Mouse (Mus musculus): Measurements from ENCODE around the gene Meaf6.

Meaf6 gene

DNA sequence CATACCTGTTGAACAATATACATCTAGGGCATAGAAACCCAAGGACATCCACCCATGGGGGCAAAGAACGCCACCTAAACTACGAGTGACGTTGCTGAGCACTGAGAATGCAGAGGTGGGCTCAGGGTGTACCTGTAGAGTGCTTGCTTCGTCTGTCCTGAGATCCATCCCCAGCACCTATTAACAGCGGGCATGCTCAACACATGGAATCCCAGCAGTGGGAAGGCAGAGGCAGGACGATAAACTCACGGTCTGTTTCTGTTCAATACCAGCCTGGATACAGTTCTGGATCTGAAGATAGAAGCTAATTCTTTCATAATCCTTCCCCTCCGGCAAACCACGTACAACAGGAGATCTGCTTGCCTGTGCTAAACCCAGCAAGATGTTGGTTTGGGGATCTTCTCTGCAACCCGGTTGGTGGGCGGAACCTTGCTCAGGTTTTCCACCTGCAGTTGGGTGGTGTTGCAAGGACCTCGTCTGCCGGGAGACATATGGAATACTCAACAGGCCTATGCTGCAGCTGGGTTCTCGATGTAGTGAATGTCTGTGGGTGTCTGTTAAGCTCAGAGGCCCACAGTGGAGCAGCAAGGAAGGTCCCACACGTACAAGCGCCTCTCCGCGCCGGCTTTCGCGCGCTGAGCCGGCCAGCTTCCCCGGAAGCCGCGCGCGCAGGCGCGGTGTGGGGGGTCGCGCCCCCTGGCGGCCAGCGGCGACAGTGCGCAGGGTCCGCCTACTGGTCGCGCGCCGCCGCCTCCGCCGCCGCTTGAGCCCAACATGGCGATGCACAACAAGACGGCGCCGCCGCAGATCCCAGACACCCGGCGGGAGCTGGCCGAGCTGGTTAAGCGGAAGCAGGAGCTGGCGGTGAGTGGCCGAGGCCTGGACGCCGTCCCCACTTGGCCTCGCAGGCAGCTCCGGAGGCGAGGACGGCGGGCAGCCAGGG lies at the start of gene Meaf6:
Gene Meaf6 (plus strand): TSS at position 732 of the 943 bp plus-strand sequence.
- ATAC-seq (ENCODE audit: insufficient number of reproducible peaks, low FRiP score, low TSS enrichment), result peak; percentile 92

DNA sequence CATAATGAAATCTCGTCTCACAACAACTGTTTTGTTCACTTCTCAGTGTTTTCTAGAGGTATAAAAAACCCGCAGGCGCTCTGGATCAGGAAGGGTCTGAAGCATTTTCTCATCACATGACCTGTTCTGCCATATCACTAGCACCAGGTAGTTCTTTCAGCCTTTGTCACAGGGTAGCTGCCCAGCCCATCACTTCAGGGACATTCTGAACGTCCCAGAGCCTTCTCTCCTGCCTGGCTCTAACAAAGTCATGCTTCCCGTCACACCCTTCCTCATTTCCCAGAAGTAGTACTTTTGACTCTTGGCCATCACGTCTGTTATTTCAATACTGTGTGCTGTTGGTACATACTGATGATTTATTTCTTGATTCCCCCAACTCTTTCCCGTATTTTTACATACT lies 40.5 kb upstream of the Meaf6 start:
- ATAC-seq (ENCODE audit: insufficient number of reproducible peaks, low FRiP score, low TSS enrichment), result no peak

DNA sequence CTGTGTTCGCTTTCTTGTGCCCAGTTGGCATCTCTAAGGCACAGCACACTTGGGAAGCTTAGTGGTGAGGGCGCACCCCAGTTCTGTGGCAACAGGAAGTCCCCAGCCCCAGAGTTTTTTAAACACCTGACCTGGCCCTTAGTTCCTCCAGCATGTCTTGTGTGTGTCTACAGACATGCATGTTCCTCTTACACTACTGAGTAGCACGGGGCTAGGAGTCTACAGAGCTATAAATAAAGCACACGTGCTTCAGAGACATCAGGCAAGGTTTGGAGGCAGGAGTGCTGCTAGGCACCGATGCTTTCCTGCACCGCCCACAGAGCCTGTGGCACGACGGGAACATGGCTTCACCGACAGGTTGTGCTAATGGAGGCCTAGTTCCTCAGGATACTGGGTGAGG lies 29.5 kb upstream of the Meaf6 start:
- ATAC-seq (ENCODE audit: insufficient number of reproducible peaks, low FRiP score, low TSS enrichment), result no peak

DNA sequence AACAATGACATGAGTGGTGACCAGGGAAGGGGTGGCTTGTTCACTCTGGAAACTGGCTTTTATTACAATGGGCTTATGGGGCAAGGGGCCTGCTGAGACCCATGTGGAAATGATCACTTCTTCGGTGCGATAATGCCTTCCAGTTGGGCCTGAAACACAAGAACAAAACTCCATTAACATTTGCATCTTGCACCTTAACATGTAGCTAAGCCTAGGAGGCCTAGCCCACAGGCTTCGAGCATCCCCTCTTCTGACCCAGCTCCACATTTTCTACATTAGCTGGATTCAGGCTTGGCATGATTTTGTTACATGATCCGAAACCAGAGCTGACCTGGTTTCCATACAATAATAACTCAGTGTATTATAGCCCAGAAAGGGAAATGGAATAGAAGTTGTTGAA lies 28.5 kb upstream of the Meaf6 start:
- no peak for ATAC-seq (ENCODE audit: insufficient number of reproducible peaks, low FRiP score, low TSS enrichment)

DNA sequence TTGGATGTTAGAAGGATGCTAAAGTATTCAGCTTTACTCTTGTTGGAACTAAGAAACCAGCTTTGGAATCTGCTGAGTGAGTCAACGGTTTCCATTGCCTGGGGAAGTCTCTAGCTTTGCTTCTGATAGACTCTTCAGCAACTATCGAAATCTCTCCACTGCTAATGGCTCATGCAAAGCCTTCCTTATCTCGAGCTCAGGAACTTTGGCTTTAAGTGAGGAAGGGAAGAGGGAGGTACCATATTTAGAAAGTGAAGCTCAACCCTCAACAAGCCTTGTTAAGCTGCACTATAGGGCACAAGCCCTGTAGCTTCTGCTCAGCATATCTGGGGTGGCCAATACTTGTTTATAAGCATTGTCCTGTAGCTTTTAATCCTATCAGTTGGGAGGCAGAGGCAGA lies 27.7 kb upstream of the Meaf6 start:
- ATAC-seq (ENCODE audit: insufficient number of reproducible peaks, low FRiP score, low TSS enrichment), result no peak

DNA sequence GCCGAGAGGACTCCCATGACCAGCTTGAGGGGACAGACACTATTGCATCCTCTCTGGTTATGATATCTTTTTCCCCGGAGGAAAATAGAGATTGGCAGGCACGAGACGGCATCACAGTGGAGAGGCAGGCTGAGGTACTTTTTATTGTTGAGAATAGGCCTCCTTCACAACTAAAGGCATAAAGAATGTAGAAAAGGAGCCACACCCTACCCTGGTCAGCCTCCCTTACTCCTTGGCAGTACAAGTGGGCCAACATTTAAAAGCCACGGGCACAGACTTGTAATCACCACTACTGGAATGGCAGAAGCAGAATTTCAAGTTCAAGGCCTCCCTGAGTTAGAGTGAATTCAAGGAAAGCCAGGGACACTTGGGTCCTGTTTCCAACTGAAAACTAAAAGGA lies 26.9 kb upstream of the Meaf6 start:
- ATAC-seq (ENCODE audit: insufficient number of reproducible peaks, low FRiP score, low TSS enrichment), result no peak

DNA sequence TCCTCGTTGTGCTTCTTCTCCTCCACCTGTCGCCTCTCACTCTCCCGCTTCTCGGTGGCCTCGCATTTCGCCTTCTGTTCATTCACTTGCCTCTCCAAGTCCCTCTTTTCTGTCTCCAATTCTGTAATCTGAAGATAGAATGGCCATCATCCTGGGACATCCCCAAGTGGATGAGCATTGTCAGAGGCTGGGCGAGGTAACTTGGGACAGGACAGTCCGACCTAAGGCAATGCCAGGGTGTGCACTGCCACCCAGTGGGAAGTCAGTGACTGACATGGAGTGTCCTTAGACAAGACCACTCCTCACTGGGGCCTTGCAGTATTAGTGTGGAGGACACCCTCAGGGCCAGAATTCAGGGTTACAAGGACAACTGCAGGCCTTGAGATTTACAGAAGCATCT lies 25.9 kb upstream of the Meaf6 start:
- ATAC-seq (ENCODE audit: insufficient number of reproducible peaks, low FRiP score, low TSS enrichment), result no peak

DNA sequence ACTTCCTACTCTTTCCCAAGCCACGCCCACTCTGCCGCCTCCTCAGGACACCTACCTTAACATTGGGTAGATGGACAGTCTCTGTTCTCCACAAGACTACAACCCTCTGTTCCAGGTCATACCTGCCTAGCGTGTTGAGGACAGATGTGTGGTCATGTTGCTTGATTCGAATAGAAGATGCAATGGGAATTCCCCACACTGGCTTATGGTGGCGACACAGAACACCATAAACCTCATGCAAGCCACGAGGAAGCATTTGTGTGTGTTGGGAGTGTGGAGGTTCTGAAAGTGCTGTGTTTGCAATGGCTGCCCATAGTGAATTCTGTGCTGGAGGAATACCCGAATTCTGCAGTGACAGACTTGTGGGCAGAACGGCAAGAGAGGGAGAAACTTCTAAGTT lies 21.1 kb upstream of the Meaf6 start:
- no peak for ATAC-seq (ENCODE audit: insufficient number of reproducible peaks, low FRiP score, low TSS enrichment)

DNA sequence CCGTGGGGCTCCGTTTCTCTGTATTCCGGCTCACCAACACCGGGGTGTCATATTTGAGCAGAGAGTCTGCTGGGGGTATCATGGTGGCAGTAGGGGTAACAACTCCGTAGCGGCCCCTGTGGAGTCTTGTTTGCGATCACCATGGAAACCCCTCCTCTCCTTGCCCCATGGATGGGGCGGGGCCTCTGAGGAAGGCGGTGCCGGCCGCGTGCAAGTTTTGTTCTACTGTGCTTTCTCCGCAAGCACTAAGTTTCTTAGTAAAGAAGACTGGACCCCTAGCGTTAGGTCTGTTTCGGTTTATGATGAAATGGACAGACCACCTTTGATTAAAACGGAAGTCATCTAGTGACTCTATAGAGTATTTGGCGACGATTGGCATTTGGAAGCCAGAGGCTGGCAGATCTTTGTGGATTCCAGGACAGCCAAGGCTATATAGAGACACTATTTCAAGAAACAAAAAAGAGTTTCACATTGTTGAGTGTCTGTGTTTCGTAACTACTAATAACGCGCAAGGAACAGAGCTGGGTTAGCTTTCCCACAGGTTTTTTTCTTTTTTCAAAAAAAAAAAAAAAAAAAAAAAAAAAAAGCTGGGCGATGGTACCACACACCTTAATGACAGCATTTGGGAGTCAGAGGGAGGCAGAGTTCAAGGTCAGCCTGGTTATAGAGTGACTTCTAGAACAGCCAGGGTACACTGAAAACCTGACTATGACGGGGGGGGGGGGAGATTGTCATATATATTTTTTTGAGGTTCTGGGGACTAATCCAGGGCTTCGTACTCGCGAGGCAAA lies 19.2 kb upstream of the Meaf6 start, which contains the start of gene Dnali1:
Gene Dnali1 (minus strand): TSS at position 187 of the 791 bp plus-strand sequence.
- no peak for ATAC-seq (ENCODE audit: insufficient number of reproducible peaks, low FRiP score, low TSS enrichment)

DNA sequence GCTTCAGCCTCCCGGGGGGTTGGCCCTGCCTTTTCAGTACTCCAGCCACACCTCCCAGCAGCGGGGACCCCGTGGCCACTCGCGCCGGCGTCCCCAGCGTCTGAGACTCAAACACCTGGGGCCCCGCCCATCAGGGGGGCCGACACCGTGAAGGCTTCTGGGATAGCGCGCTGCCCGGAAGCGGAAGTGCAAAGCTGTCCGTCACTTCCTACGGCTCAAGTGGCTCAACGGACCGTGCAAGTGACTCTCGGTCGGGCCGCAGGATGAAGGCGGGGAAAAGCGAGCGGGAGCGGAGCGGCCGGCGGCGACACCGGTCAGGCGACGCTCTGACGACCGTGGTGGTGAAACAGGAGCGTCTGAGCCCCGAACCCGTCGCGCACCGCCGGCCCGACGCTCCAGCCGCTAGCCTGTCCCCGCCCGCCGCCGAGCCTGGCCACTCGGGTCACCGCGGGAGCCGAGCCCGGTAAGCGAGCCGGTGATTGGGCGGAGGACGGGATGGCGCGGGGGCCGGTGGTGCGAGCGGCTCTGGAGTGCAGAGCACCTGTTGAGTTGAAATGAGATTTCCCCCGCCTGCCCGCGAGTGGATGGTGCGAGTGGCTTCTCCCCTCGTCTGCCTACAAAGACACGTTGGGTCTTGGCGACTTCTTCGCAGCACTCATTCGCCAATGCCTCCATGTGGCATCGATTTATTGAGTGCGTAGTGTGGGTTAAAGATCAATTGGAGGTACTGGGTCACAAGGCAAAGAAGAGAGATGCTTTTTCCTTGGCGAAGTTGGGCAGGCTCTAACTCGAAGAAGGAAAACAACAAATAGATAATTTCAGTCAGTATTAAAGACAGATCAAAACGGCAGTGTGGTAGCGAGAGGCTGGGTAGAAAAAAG lies 18.2 kb upstream of the Meaf6 start, which contains the start of gene Snip1:
Gene Snip1 (plus strand): TSS at position 183 of the 881 bp plus-strand sequence.
- peak; percentile 92 for ATAC-seq (ENCODE audit: insufficient number of reproducible peaks, low FRiP score, low TSS enrichment)

DNA sequence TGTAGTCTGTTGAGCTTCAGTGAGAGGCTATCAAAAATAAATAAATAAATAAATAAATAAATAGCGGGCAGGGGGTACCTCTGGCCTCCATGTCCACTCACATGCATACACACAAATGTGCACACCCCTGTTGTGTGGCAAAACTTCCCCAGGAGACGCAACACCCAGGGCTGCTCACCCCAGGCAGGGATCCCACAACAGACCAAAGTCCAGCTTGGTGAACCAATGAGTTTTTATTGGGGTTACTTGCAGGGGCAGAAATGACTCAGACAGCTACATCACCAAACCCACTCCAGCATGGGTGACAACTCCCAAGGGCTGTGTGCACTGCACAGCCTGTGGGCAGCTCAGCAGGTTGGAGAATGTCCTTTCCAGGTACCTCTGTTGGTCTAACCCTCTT lies 7.2 kb upstream of the Meaf6 start:
- no peak for ATAC-seq (ENCODE audit: insufficient number of reproducible peaks, low FRiP score, low TSS enrichment)

DNA sequence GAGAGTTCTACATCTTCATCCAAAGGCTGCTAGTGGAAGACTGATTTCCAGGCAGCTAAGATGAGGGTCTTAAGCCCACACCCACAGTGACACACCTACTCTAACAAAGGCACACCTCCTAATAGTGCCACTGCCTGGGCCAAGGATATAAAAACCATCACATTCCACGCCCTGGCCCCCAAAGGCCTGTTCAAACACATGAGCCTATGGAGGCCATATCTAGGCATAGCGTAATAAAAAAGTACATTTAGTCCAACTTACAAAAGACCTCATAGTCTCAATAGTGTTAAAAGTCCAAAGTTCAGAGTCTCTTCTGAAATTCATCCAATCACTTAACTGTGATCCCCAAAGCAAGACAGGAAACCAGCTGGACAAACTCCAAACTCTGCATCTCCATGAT lies 6.2 kb upstream of the Meaf6 start:
- ATAC-seq (ENCODE audit: insufficient number of reproducible peaks, low FRiP score, low TSS enrichment), result no peak

DNA sequence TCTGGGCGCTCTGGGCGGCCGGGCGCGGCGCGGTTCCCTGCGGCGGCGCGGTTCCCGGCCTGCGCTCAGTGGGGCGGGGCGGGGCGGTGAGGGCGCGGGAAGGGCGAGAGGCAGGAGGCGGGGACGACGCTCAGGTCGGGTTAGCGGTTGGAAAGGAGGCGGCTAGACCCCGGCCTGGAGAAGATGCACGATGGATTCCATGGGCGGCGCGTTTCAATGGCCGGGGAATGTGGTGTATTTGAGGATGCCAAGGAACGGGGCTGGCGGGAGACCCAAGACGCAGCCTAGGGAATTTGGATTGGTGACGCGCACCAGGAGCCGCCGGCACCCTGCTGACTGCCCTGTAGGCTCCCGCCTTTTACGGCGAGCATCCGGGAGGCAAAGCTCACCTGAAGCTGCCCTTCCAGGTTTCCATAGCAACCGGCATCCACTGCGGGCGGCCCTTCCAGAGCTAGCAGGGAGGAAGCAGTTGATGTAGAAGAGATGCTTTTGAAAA lies 460 bp downstream of the Meaf6 start:
- peak; percentile 82 for ATAC-seq (ENCODE audit: insufficient number of reproducible peaks, low FRiP score, low TSS enrichment)

DNA sequence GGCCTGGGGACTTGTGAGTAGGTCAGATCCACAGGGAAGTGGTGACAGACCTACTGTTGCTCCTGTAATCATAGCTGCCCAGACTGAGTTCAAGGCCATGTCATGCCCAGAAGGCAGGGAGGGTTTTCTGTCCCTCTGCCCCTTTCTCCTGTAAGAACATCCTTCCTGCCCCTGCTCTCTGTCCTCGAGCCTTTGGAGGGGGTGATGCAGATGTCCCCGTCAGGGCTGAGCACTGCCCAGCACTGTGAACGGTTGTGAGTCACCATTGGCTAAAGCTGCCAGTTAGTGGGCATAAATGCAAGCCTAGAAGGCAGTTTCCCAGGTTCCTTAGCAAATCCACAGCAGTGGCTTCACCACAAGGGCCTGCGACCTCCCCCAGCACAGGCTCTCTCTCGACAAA lies 8.1 kb downstream of the Meaf6 start:
- ATAC-seq (ENCODE audit: insufficient number of reproducible peaks, low FRiP score, low TSS enrichment), result no peak

DNA sequence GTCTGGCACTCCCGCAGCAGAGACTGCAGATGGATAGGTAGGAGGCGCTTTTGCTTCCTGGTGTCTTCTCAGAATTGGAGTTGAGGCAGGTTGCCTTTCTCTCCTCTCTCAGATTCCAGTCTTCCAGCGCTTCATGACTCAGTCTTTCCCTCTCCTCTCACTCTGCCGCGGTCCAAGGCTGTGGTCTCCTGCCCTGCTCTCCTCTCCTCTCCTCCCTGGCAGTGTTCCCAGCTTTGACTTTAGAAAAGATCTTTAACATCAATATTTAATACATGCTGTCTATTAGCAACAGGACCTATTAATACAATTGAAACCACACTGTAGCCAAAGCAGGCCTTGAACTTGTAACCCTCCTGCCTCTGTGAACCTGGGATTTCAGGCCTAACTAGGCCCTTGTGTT lies 11.1 kb downstream of the Meaf6 start:
- ATAC-seq (ENCODE audit: insufficient number of reproducible peaks, low FRiP score, low TSS enrichment), result no peak

DNA sequence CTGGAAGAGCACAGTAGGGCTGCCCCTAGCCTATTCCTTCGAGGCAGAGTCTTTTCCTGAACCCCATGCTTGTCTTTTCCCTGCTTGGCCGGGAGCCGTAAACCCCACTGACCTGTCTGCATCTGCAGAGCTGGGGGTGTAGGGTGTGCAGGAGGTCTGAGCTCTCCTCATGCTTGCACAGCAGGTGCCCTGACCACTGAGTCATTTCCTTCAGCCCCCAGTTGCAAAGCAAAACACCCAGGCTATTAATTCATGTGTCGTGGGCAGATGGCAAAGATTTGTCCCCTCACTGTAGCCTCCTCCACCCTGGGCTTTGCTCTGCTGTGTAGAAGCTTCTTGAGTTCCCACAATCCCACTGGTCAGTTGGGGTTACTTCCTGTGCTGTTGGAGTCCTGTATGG lies 12.5 kb downstream of the Meaf6 start:
- ATAC-seq (ENCODE audit: insufficient number of reproducible peaks, low FRiP score, low TSS enrichment), result no peak

DNA sequence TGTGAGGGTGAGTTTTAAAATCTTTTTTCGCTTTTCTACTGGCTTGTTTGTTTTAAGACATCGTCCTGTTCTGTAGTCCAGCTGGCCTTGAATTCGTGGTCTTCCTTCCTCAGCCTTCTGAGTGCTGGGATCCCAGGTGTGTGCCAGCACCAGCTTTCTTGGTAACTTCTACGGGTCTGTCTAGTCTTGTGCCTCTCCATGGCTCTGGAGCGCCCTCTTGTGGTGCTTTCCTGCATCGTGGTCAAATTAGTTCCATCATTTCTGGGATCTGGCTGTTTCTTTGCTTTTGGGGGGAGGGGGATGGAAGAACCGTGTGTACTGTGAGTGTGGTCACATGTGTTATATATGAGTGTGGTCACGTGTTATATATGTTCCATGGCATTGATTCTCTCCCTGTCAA lies 14.5 kb downstream of the Meaf6 start:
- peak; percentile 40; the same call in 1 of the 2 replicates for ATAC-seq (ENCODE audit: insufficient number of reproducible peaks, low FRiP score, low TSS enrichment)

DNA sequence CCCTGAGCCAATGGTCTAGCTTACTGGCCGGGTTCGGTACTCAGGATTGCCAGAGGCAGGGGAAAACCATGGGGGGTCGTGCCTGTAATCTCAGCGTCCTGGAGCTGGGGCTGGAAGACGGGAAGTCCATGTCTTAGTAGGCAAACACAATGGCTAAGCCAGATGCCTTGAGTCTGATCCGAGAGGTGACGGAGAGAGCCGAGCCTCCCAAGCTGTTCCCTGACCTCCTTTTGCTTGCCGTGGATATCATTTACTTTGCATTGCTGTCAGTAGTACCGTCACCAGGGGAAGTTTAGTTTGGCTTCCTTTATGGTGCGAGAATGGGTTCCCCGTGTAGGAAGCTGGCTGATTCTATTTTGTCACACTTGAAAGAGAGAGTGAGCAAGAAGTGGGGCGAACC lies 16.4 kb downstream of the Meaf6 start:
- ATAC-seq (ENCODE audit: insufficient number of reproducible peaks, low FRiP score, low TSS enrichment), result no peak

DNA sequence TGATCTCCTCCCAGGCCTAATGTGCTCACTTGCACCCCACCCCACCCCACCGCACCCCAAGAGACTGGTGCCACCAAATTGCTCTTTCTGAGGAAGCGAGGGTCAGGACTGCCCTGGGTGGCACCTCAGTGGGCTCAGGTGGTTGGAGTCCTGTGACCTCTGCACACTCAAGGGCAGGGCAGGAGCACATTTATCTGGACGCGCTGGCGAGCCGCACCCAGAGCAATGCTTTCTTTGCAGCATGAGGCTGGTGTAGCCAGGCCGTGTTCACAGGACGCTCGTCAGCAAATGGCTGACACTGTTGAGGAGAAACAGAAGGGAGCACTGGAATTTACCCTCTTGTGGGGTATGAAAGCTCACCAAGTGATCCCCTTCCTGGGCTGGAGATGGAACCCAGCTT lies 20.4 kb downstream of the Meaf6 start:
- no peak for ATAC-seq (ENCODE audit: insufficient number of reproducible peaks, low FRiP score, low TSS enrichment)

DNA sequence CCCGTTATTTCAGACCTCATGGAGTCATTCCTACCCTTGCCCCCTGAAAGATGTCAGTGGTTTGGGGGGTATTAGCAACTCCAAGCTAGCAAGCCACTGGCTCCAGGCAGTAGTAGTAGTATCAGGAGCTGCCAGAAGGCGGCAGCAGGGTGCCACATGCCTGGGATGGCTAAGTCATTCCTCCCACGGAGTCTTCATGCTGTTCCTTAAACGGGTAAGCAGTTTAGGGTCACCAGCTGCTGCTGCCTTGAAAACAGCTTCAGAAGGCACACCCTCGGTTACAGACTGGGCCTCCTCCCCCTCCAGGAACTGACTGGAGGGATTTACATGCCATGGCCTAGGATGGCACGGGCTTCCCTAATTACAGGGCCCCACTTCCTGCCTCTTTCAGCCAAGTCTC lies 29.7 kb downstream of the Meaf6 start:
- peak; percentile 36 for ATAC-seq (ENCODE audit: insufficient number of reproducible peaks, low FRiP score, low TSS enrichment)

Measured in cerebellum, adult (tissue).